Mouse (Mus musculus) A20 (cell line): Measurements from ENCODE around the gene Acer3.
A peak's percentile ranks its signal among the peaks of the same experiment; 100 is the strongest.

Source experiments
- DNase-seq: peaks from one replicate; pipeline ENCODE4 v3.0.0-alpha.2; 2011; ENCODE audit warnings: low read depth, low spot score

Acer3 gene

GRCm38 (mm10) chr7:98178560-98179231 is 142.3 kb downstream of the Acer3 start:
- no peak for DNase-seq

GRCm38 (mm10) chr7:98177929-98178559 is 143.0 kb downstream of the Acer3 start, which contains the start of gene Capn5:
Gene Capn5, minus strand, starts transcription at chr7:98178274.
- DNase-seq, result peak; percentile 92

GRCm38 (mm10) chr7:98177566-98177928 is 143.5 kb downstream of the Acer3 start:
- no peak for DNase-seq

- no peak for DNase-seq
Observed at GRCm38 (mm10) chr7:98177071-98177485, 143.9 kb downstream of the Acer3 start.

GRCm38 (mm10) chr7:98176322-98177070 is 144.5 kb downstream of the Acer3 start:
- DNase-seq, result no peak

GRCm38 (mm10) chr7:98174883-98175755 is 145.9 kb downstream of the Acer3 start:
- DNase-seq, result no peak

GRCm38 (mm10) chr7:98173408-98173807 is 147.6 kb downstream of the Acer3 start:
- DNase-seq, result no peak

GRCm38 (mm10) chr7:98172661-98173060 is 148.3 kb downstream of the Acer3 start:
- DNase-seq, result no peak

- no peak for DNase-seq
Observed at GRCm38 (mm10) chr7:98171141-98172073, 149.6 kb downstream of the Acer3 start.

- no peak for DNase-seq
Observed at GRCm38 (mm10) chr7:98164999-98165528, 155.9 kb downstream of the Acer3 start.

GRCm38 (mm10) chr7:98164382-98164998 is 156.5 kb downstream of the Acer3 start:
- no peak for DNase-seq

- DNase-seq, result no peak
Observed at GRCm38 (mm10) chr7:98163700-98164099, 157.3 kb downstream of the Acer3 start.

- DNase-seq, result no peak
Observed at GRCm38 (mm10) chr7:98162239-98162638, 158.8 kb downstream of the Acer3 start.

GRCm38 (mm10) chr7:98160041-98160740 is 160.8 kb downstream of the Acer3 start:
- DNase-seq, result no peak

GRCm38 (mm10) chr7:98158481-98158880 is 162.5 kb downstream of the Acer3 start:
- DNase-seq, result no peak

- DNase-seq, result no peak
Observed at GRCm38 (mm10) chr7:98157636-98158332, 163.2 kb downstream of the Acer3 start.
